Mouse (Mus musculus) spleen, adult 2 months (tissue): ENCODE measurements around the gene Olfr960. TPM values are rescaled to one million over a fixed set of nuclear protein-coding genes. Genes with fewer than 3 reads are reported as not detected.

ENCODE experiments used
- DNase-seq, 2 experiments: peaks; one replicate each; pipeline versions ENCODE4 v3.0.0 to v3.0.0-alpha.2; 2012 to 2021; ENCODE audit warnings: low spot score in 2 of 2, low read depth in 1 of 2
- H3K27ac ChIP-seq: fragments of 200-500 bp; 2 replicates; pipeline ENCODE4 v1.5.1; 2012; ENCODE audit warnings: low read length, inconsistent platforms; ENCODE audit not compliant: insufficient read depth
- H3K27me3 ChIP-seq: fragments of 200-500 bp; 2 replicates; pipeline ENCODE4 v1.6.1; 2012; ENCODE audit warnings: mild to moderate bottlenecking, moderate library complexity, low read length, inconsistent platforms; ENCODE audit not compliant: control insufficient read depth, insufficient read depth
- H3K36me3 ChIP-seq: fragments of 200-500 bp; 2 replicates; pipeline ENCODE4 v1.6.1; 2012; ENCODE audit warnings: mild to moderate bottlenecking, low read length, inconsistent platforms; ENCODE audit not compliant: control insufficient read depth, insufficient read depth
- H3K4me1 ChIP-seq: fragments of 200-500 bp; 2 replicates; pipeline ENCODE4 v1.6.1; 2011; ENCODE audit warnings: inconsistent platforms; ENCODE audit not compliant: control insufficient read depth, insufficient read depth, insufficient read length
- H3K4me3 ChIP-seq: fragments of 200-500 bp; 2 replicates; pipeline ENCODE4 v1.5.1; 2011; ENCODE audit warnings: mild to moderate bottlenecking, inconsistent platforms; ENCODE audit not compliant: insufficient read depth, insufficient read length; ENCODE audit errors: extremely low read depth
- CTCF ChIP-seq: fragments of 200-500 bp; IDR thresholded peaks from 2 replicates; pipeline ENCODE4 v1.5.1; 2011; ENCODE audit warnings: mild to moderate bottlenecking, inconsistent platforms; ENCODE audit not compliant: insufficient read depth, insufficient read length, insufficient replicate concordance; ENCODE audit errors: extremely low read depth
- POLR2A ChIP-seq: fragments of 200-500 bp; IDR thresholded peaks from 2 replicates; pipeline ENCODE4 v1.6.1; 2011; ENCODE audit warnings: low read depth, low read length, inconsistent platforms
- WGBS: fragments of 180-500 bp; shearing (Covaris S2); methylation state at CpG from one replicate; pipeline ENCODE4 v1.1.7; 2018; 5-methylcytosine and 5-hydroxymethylcytosine counted together
- polyA plus RNA-seq: library from polyadenylated mRNA; depleted of rRNA; stranded (reverse); fragments of >200 nt; gene quantifications from 2 replicates; pipeline ENCODE4 v1.2.3, GENCODE M21; 2012; rRNA removed

The Olfr960 gene
- polyA plus RNA-seq, result not detected in 2 replicates

GRCm38 (mm10) chr9:39621073-39621472 is at the start of gene Olfr960:
TSS of gene Olfr960 (plus strand) at chr9:39621373.
- H3K27me3 ChIP-seq, result no peaks in the 10 kb centered on the region
- H3K4me1 ChIP-seq, result no peaks in the 10 kb centered on the region
- DNase-seq, result no peak
- no peak within 1 kb of the TSS for H3K27ac ChIP-seq
- no peak for TF ChIP-seq CTCF
- TF ChIP-seq POLR2A, result no peak
- WGBS, result 82% methylated on average over 1 of the region's 1 CpGs
- H3K4me3 ChIP-seq, result no peak within 1 kb of the TSS
- H3K36me3 ChIP-seq, result no peaks in the 10 kb centered on the region

GRCm38 (mm10) chr9:39575469-39575868 is 45.7 kb upstream of the Olfr960 start, which contains the start of gene Olfr959:
TSS of gene Olfr959 (minus strand) at chr9:39575569.
- DNase-seq, result no peak
- H3K36me3 ChIP-seq, result no peaks in the 10 kb centered on the region
- H3K4me1 ChIP-seq, result no peaks in the 10 kb centered on the region
- no peak within 1 kb of the TSS for H3K4me3 ChIP-seq
- no peak for TF ChIP-seq CTCF
- TF ChIP-seq POLR2A, result no peak
- H3K27ac ChIP-seq, result no peak within 1 kb of the TSS
- H3K27me3 ChIP-seq, result no peaks in the 10 kb centered on the region
- 78% methylated on average over 3 of the region's 3 CpGs for WGBS

GRCm38 (mm10) chr9:39577050-39577449 is 44.1 kb upstream of the Olfr960 start:
- Histone ChIP-seq H3K4me3 (no peak overlapping the region), H3K4me1 (no peaks in the 10 kb centered on the region), H3K27ac (no peak overlapping the region), H3K27me3 (no peaks in the 10 kb centered on the region), H3K36me3 (no peaks in the 10 kb centered on the region)
- TF ChIP-seq POLR2A, result no peak
- no peak for TF ChIP-seq CTCF
- DNase-seq, result no peak
- WGBS, result 84% methylated on average over 5 of the region's 5 CpGs

GRCm38 (mm10) chr9:39602536-39603332 is 18.4 kb upstream of the Olfr960 start:
- WGBS, result 4% methylated on average over 19 of the region's 19 CpGs
- no peaks in the 10 kb centered on the region; the same call in 1 of the 2 replicates for H3K27me3 ChIP-seq
- H3K27ac ChIP-seq, result no peak overlapping the region
- H3K4me1 ChIP-seq, result no peaks in the 10 kb centered on the region
- no peak for TF ChIP-seq POLR2A
- no peak for TF ChIP-seq CTCF
- no peak for DNase-seq
- H3K4me3 ChIP-seq, result no peak overlapping the region
- no peaks in the 10 kb centered on the region for H3K36me3 ChIP-seq

- DNase-seq, result no peak
- Histone ChIP-seq H3K36me3 (no peaks in the 10 kb centered on the region), H3K27me3 (no peaks in the 10 kb centered on the region; the same call in 1 of the 2 replicates), H3K27ac (no peak overlapping the region), H3K4me1 (no peaks in the 10 kb centered on the region), H3K4me3 (no peak overlapping the region)
- TF ChIP-seq CTCF (no peak), POLR2A (no peak)
- 4% methylated on average over 9 of the region's 9 CpGs for WGBS
Observed at GRCm38 (mm10) chr9:39603333-39603845, 17.8 kb upstream of the Olfr960 start.

- Histone ChIP-seq H3K4me1 (no peaks in the 10 kb centered on the region), H3K27me3 (no peaks in the 10 kb centered on the region; the same call in 1 of the 2 replicates), H3K36me3 (no peaks in the 10 kb centered on the region), H3K4me3 (no peak within 1 kb of the TSS), H3K27ac (no peak within 1 kb of the TSS)
- no peak for DNase-seq
- 6% methylated on average over 8 of the region's 8 CpGs for WGBS
- TF ChIP-seq CTCF, result no peak
- TF ChIP-seq POLR2A, result no peak
Observed at GRCm38 (mm10) chr9:39603999-39604453, 17.1 kb upstream of the Olfr960 start, which contains the start of gene AW551984. TSS of gene AW551984 (minus strand) at chr9:39604403.

GRCm38 (mm10) chr9:39608497-39608896 is 12.7 kb upstream of the Olfr960 start:
- Histone ChIP-seq H3K4me3 (no peak overlapping the region), H3K36me3 (no peaks in the 10 kb centered on the region), H3K27me3 (no peaks in the 10 kb centered on the region), H3K27ac (no peak overlapping the region), H3K4me1 (no peaks in the 10 kb centered on the region)
- DNase-seq, result no peak
- TF ChIP-seq CTCF (no peak), POLR2A (no peak)
